Mouse (Mus musculus) cortical plate, adult 2 months (tissue): ENCODE data around the gene Pla2g10.

ENCODE experiments used
- CTCF ChIP-seq: fragments of 200-500 bp; IDR thresholded peaks from 2 replicates; pipeline ENCODE4 v1.5.1; 2011; ENCODE audit warnings: mild to moderate bottlenecking, control low read depth, low read length; ENCODE audit not compliant: insufficient read depth; ENCODE audit errors: extremely low read depth
- POLR2A ChIP-seq: fragments of 200-500 bp; IDR thresholded peaks from 2 replicates; pipeline ENCODE4 v1.6.1; 2011; ENCODE audit warnings: mild to moderate bottlenecking, low read length, control low read depth; ENCODE audit not compliant: insufficient read depth; ENCODE audit errors: extremely low read depth

GRCm38 (mm10) chr16:13716821-13717553, 13.8 kb downstream of the Pla2g10 start:
- TF ChIP-seq CTCF: no peak
- no peak for TF ChIP-seq POLR2A
